Mouse (Mus musculus) liver, adult 2 months (tissue): Measurements from ENCODE around the gene Nfrkb. TPM values are rescaled to one million over a fixed set of nuclear protein-coding genes. Genes with fewer than 3 reads are reported as not detected.

ENCODE experiments used
- DNase-seq: peaks from one replicate; pipeline ENCODE4 v3.0.0-alpha.2; 2011; ENCODE audit warnings: low read depth, low spot score; ENCODE audit errors: extremely low read depth
- H3K27ac ChIP-seq: fragments of 200-500 bp; replicated peaks from 2 replicates; pipeline ENCODE4 v1.5.1; 2012; ENCODE audit warnings: low read depth, mild to moderate bottlenecking, control low read depth, inconsistent platforms, low read length; ENCODE audit not compliant: insufficient read depth
- H3K27me3 ChIP-seq: fragments of 200-500 bp; 2 replicates; pipeline ENCODE4 v1.6.1; 2012; ENCODE audit warnings: mild to moderate bottlenecking, moderate library complexity, low read length, inconsistent platforms; ENCODE audit not compliant: control insufficient read depth, insufficient read depth
- H3K36me3 ChIP-seq: fragments of 200-500 bp; 2 replicates; pipeline ENCODE4 v1.6.1; 2012; ENCODE audit warnings: low read length, inconsistent platforms; ENCODE audit not compliant: control insufficient read depth, insufficient read depth
- H3K4me1 ChIP-seq: fragments of 200-500 bp; 2 replicates; pipeline ENCODE4 v1.6.1; 2011; ENCODE audit warnings: low read length; ENCODE audit not compliant: control insufficient read depth, insufficient read depth
- H3K4me3 ChIP-seq: fragments of 200-500 bp; 2 replicates; pipeline ENCODE4 v1.5.1; 2011; ENCODE audit warnings: low read depth, mild to moderate bottlenecking, control low read depth, low read length, moderate library complexity; ENCODE audit not compliant: insufficient read depth
- H3K79me2 ChIP-seq: fragments of 200-500 bp; 2 replicates; pipeline ENCODE4 v1.6.1; 2012; ENCODE audit warnings: inconsistent platforms, mild to moderate bottlenecking, low read length, moderate library complexity; ENCODE audit not compliant: control insufficient read depth, insufficient read depth
- H3K9ac ChIP-seq: fragments of 200-500 bp; 2 replicates; pipeline ENCODE4 v1.6.1; 2012; ENCODE audit warnings: low read depth, mild to moderate bottlenecking, control low read depth, inconsistent platforms, low read length
- CTCF ChIP-seq: fragments of 200-500 bp; IDR thresholded peaks from 2 replicates; pipeline ENCODE4 v1.5.1; 2011; ENCODE audit warnings: low read depth, low read length, control low read depth
- POLR2A ChIP-seq: fragments of 200-500 bp; IDR thresholded peaks from 2 replicates; pipeline ENCODE4 v1.6.1; 2011; ENCODE audit warnings: low read length, control low read depth; ENCODE audit not compliant: insufficient read depth; ENCODE audit errors: extremely low read depth
- WGBS: fragments of 180-500 bp; shearing (Covaris S2); methylation state at CpG from one replicate; pipeline ENCODE4 v1.1.7; 2018; 5-methylcytosine and 5-hydroxymethylcytosine counted together
- polyA plus RNA-seq: library from polyadenylated mRNA; depleted of rRNA; stranded (reverse); fragments of >200 nt; gene quantifications from 2 replicates; pipeline ENCODE4 v1.2.3, GENCODE M21; 2012
- total RNA-seq: library from RNA; depleted of rRNA; stranded (reverse); fragments of >200 nt; gene quantifications from 2 replicates; pipeline ENCODE4 v1.2.3, GENCODE M21; 2014

Nfrkb gene
- total and polyA plus RNA-seq, 2 experiments: 6.6 to 8.2 TPM

DNA sequence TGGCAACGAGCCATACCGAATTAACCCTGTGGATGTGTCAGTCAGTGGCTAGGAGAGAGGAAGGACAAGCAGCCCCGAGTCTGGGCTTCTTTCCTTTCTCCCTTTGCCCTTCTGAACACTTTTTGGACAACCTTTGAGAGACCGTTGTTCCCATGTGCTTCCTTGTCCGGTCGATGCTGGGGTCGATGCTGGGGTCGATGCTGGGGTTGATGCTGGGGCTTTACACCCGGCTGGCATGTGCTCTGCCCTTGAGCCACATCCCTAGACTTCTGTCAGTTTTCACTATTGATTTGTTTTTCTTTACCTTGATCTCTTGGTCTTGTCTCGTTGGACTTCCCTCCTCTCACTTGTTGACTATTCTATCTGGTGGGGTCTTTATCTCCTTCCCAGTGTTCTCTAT lies 32.5 kb upstream of the Nfrkb start:
- TF ChIP-seq CTCF: no peak
- TF ChIP-seq POLR2A: no peak
- no peaks in the 10 kb centered on the region for H3K27me3 ChIP-seq
- H3K4me1 ChIP-seq: peaks cover 6% of the 10 kb centered on the region
- no peak overlapping the region for H3K4me3 ChIP-seq
- H3K79me2 ChIP-seq: no peaks in the 10 kb centered on the region
- WGBS: 23% methylated on average over 10 of the region's 10 CpGs
- no peak overlapping the region for H3K9ac ChIP-seq
- peak; percentile 16 for DNase-seq
- no peak overlapping the region for H3K27ac ChIP-seq
- peaks cover 3% of the 10 kb centered on the region; the same call in 1 of the 2 replicates for H3K36me3 ChIP-seq

- no peak overlapping the region for H3K9ac ChIP-seq
- peaks cover 6% of the 10 kb centered on the region for H3K4me1 ChIP-seq
- no peak overlapping the region for H3K27ac ChIP-seq
- peaks cover 5% of the 10 kb centered on the region; the same call in 1 of the 2 replicates for H3K36me3 ChIP-seq
- DNase-seq: peak; percentile 72
- H3K4me3 ChIP-seq: no peak overlapping the region
- WGBS: 28% methylated on average over 7 of the region's 7 CpGs
- no peak for TF ChIP-seq CTCF
- H3K27me3 ChIP-seq: no peaks in the 10 kb centered on the region
- no peaks in the 10 kb centered on the region for H3K79me2 ChIP-seq
Observed at GRCm38 (mm10) chr9:31354051-31354450, 31.9 kb upstream of the Nfrkb start.

- Histone ChIP-seq H3K9ac (no peak overlapping the region), H3K27me3 (no peaks in the 10 kb centered on the region), H3K27ac (no peak overlapping the region), H3K36me3 (peaks cover 21% of the 10 kb centered on the region), H3K4me1 (no peaks in the 10 kb centered on the region), H3K79me2 (no peaks in the 10 kb centered on the region), H3K4me3 (no peak overlapping the region)
- WGBS: 94% methylated on average over 9 of the region's 9 CpGs
- no peak for DNase-seq
- TF ChIP-seq POLR2A (no peak), CTCF (no peak)
Observed at GRCm38 (mm10) chr9:31363698-31364609, 22.0 kb upstream of the Nfrkb start.

- DNase-seq: no peak
- no peak for TF ChIP-seq CTCF
- TF ChIP-seq POLR2A: no peak
- WGBS: 78% methylated on average over 8 of the region's 8 CpGs
- no peak overlapping the region for H3K27ac ChIP-seq
- no peaks in the 10 kb centered on the region for H3K27me3 ChIP-seq
- no peaks in the 10 kb centered on the region for H3K4me1 ChIP-seq
- peaks cover 16% of the 10 kb centered on the region for H3K36me3 ChIP-seq
- no peaks in the 10 kb centered on the region for H3K79me2 ChIP-seq
- no peak overlapping the region for H3K9ac ChIP-seq
- H3K4me3 ChIP-seq: no peak overlapping the region
Observed at GRCm38 (mm10) chr9:31365086-31365485, 20.9 kb upstream of the Nfrkb start.

DNA sequence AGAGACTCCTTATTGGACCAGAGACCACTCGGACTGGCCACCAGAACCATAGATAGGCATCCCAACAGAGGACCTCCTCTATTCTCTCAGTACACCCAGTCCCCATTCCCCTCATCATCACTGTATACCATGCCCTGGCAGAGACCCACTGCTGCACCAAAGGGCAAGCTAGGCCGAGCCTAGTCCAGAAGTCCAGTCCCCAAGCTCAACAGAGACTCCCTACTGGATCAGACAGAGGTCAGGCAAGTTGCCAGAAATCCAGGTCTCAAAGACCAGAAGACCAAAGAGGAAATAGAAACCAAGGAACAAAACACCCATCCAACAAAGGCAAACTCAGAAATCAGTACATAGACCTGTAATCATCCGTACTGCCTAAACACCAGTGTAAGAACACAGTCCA lies 14.3 kb upstream of the Nfrkb start:
- Histone ChIP-seq H3K79me2 (no peaks in the 10 kb centered on the region), H3K27me3 (no peaks in the 10 kb centered on the region), H3K9ac (no peak overlapping the region), H3K4me3 (no peak overlapping the region), H3K27ac (no peak overlapping the region), H3K36me3 (no peaks in the 10 kb centered on the region), H3K4me1 (no peaks in the 10 kb centered on the region)
- peak; percentile 39 for DNase-seq
- WGBS: 72% methylated on average over 3 of the region's 3 CpGs
- TF ChIP-seq CTCF: no peak

DNA sequence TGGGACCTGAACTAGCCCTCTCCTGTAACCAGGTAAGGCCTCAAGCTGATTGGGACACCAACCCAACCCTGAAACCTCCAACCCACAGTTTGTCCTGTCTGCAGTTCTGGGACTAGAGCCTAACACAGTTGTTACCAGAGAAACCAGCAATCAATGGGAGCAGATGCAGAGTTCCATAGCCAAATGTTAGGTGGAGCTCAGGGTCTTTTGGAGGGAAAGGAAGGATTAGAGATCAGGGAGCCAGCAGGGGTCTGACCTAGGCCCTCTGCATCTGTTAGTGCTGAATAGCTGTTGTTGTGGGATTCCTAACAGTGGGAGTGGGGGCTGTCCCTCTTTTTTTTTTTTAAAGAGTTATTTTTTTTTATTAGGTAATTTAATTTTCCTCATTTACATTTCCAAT lies 9.3 kb upstream of the Nfrkb start:
- H3K4me3 ChIP-seq: no peak overlapping the region
- TF ChIP-seq CTCF: no peak
- no peak for TF ChIP-seq POLR2A

More for the DNA sequence above, 9.3 kb upstream of the Nfrkb start:
- no peaks in the 10 kb centered on the region for H3K27me3 ChIP-seq
- no peaks in the 10 kb centered on the region for H3K4me1 ChIP-seq
- no peak for DNase-seq
- H3K9ac ChIP-seq: no peak overlapping the region
- H3K79me2 ChIP-seq: no peaks in the 10 kb centered on the region
- H3K36me3 ChIP-seq: peaks cover 2% of the 10 kb centered on the region
- no peak overlapping the region for H3K27ac ChIP-seq
